Mouse (Mus musculus) liver, embryonic 13.5 days (tissue): ENCODE measurements around the gene Grik4. TPM values are rescaled to one million over a fixed set of nuclear protein-coding genes. Genes with fewer than 3 reads are reported as not detected.

Experiments
- ATAC-seq: fragments of 200-750 bp; cut with Nextera tagmentation; 2 replicates; pipeline ENCODE4 v1.8.0; 2017; ENCODE audit warnings: low read depth, mild to moderate bottlenecking, moderate number of reproducible peaks, moderate library complexity
- DNase-seq: peaks from one replicate; pipeline ENCODE4 v3.0.0; 2022
- H3K27ac ChIP-seq: fragments of 300-500 bp; sonication (generic); 2 replicates; pipeline ENCODE4 v1.5.1; 2015; ENCODE audit warnings: moderate library complexity, mild to moderate bottlenecking, inconsistent platforms
- H3K27me3 ChIP-seq: fragments of 300-500 bp; sonication (generic); 2 replicates; pipeline ENCODE4 v1.6.1; 2015; ENCODE audit warnings: mild to moderate bottlenecking, inconsistent platforms
- H3K36me3 ChIP-seq: fragments of 300-500 bp; sonication (generic); 2 replicates; pipeline ENCODE4 v1.6.1; 2015; ENCODE audit warnings: mild to moderate bottlenecking, inconsistent platforms
- H3K4me1 ChIP-seq: fragments of 300-500 bp; sonication (generic); replicated peaks from 2 replicates; pipeline ENCODE4 v1.6.1; 2015; ENCODE audit warnings: inconsistent platforms
- H3K4me2 ChIP-seq: fragments of 300-500 bp; sonication (generic); 2 replicates; pipeline ENCODE4 v1.6.1; 2015; ENCODE audit warnings: inconsistent platforms, mild to moderate bottlenecking, moderate library complexity
- H3K4me3 ChIP-seq: fragments of 300-500 bp; sonication (generic); replicated peaks from 2 replicates; pipeline ENCODE4 v1.5.1; 2015; ENCODE audit warnings: mild to moderate bottlenecking, inconsistent platforms
- H3K9ac ChIP-seq: fragments of 300-500 bp; sonication (generic); 2 replicates; pipeline ENCODE4 v1.6.1; 2015; ENCODE audit warnings: mild to moderate bottlenecking, inconsistent platforms
- H3K9me3 ChIP-seq: fragments of 300-500 bp; sonication (generic); replicated peaks from 2 replicates; pipeline ENCODE4 v1.6.1; 2016; ENCODE audit warnings: inconsistent platforms
- WGBS: fragments of 180-500 bp; shearing (Covaris S2); methylation state at CpG from one replicate; pipeline ENCODE4 v1.1.7; 2015; ENCODE audit not compliant: insufficient replicate concordance; 5-methylcytosine and 5-hydroxymethylcytosine counted together
- polyA plus RNA-seq: library from polyadenylated mRNA; unstranded; fragments of >200 nt; fragmentation: Nextera tagmentation; extraction: Ambion mirVana; gene quantifications from 2 replicates; pipeline ENCODE4 v1.2.1, GENCODE M21; 2015

The Grik4 gene
- polyA plus RNA-seq, 1 experiment from 2014 or later, result 1.1 TPM

DNA sequence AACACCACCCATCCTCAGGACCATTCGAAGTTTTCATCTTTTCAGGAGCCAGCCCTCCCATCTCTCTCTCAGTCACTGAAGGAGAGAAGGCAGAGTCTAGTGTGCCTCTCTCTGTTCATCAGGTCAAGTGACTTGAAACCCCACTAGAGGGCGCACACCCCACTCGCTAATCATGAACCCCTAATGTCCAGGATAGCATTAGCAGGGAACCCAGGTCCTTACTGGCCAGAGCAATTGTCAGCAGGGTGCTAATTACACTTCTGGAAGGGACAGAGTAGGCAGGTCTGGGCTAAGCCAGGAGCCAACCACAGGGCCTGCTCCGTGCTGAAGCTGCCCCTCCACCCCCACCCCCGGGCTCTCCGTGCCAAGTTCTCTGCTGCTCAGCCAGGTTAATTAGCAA lies 371.1 kb downstream of the Grik4 start:
- H3K9ac ChIP-seq, result no peak overlapping the region
- peak; percentile 9 for DNase-seq
- no peak overlapping the region for H3K4me3 ChIP-seq
- H3K4me2 ChIP-seq, result no peak overlapping the region
- no peaks in the 10 kb centered on the region for H3K4me1 ChIP-seq
- no peaks in the 10 kb centered on the region for H3K9me3 ChIP-seq
- WGBS, result 10% methylated on average over 6 of the region's 6 CpGs
- no peak for ATAC-seq
- no peaks in the 10 kb centered on the region for H3K27me3 ChIP-seq
- H3K27ac ChIP-seq, result no peak overlapping the region
- H3K36me3 ChIP-seq, result no peaks in the 10 kb centered on the region

DNA sequence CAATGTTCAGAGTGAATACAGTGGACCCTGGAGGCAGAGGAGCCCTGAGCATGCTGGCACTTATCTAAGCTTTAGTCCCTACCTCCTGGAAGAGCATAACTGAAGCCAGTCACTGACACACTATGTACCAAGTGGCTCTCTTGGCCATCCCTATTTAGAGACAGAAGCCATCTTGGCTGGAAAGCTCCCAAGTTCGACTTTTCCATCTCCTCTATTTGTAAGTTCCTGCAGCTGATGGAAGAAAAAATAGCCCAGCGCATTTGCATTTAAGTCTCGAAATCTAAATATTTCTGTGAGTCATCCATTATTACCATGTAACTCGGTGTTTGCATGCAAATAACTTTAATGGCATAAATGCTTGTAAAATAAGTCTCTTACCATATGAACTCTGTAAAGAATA lies 378.4 kb downstream of the Grik4 start:
- Histone ChIP-seq H3K27ac (no peak overlapping the region), H3K4me3 (no peak overlapping the region), H3K4me1 (no peaks in the 10 kb centered on the region), H3K27me3 (no peaks in the 10 kb centered on the region), H3K4me2 (no peak overlapping the region), H3K36me3 (no peaks in the 10 kb centered on the region), H3K9me3 (no peaks in the 10 kb centered on the region), H3K9ac (no peak overlapping the region)
- DNase-seq, result no peak
- no peak for ATAC-seq
- WGBS, result 67% methylated on average over 4 of the region's 4 CpGs

DNA sequence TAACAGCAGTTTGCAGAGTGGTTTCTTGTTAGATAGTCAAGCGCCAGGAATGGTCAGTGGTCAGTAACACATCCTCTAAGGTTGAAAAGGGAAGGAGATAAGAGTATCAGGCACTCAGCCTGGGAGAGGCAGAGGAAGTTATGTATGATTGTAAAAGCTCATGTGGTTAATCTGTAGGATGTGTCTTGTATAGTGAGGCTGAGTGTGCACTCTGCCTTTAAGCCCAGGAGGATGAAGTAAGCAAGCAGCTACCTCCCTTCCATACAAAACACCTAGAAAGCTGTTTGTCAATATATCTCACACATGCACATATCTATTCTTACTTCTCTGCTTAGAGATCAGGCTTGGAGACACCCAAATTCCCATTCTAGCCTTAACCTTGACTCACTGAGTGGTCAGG lies 389.1 kb downstream of the Grik4 start:
- H3K4me2 ChIP-seq, result no peak overlapping the region
- no peak for ATAC-seq
- H3K4me3 ChIP-seq, result no peak overlapping the region
- H3K27ac ChIP-seq, result no peak overlapping the region
- no peak for DNase-seq
- H3K9ac ChIP-seq, result no peak overlapping the region
- no peaks in the 10 kb centered on the region for H3K9me3 ChIP-seq
- H3K4me1 ChIP-seq, result no peaks in the 10 kb centered on the region
- no peaks in the 10 kb centered on the region for H3K27me3 ChIP-seq
- WGBS, result 11% methylated on average over 1 of the region's 1 CpGs
- no peaks in the 10 kb centered on the region for H3K36me3 ChIP-seq

DNA sequence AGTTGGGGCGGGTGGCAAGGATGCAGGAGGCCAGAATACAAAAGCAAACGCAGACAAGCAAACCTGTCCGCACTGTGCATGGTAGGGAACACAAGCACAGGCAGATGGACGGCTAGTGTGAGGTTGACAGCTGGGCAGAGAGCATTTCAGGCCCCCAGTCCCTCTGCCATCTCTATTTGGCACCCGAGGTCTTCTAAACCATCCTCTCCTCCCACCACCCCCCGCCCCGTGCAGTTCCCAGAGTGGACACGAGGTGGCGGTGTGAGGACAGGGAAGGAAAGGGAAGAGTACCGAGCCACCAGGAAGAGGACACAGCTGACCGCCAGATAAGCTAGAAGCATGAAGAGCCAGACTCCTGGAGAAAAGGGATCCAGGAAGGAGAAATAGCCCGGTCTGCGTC lies 394.2 kb downstream of the Grik4 start:
- ATAC-seq, result no peak
- peak; percentile 17 for DNase-seq

DNA sequence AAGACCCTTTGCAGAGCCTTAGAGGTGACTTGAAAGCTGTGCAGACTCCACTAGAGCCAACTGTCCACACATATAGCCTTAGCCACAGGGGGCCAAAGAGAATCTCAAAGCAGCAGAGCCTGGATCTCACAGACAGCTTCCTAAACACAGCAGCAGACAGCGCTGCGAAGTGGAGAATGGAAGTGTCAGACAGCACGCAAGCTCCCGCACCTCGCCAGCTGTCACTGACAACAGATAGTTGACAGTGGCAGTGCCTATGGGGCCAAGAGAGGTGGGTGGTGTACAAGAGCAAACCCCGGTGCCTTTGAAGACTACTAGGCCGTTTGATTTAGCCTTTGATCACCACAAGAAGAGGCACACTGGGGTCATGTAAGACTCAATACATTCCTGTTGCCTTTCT lies 395.3 kb downstream of the Grik4 start:
- DNase-seq, result no peak
- H3K27me3 ChIP-seq, result no peaks in the 10 kb centered on the region
- H3K9me3 ChIP-seq, result no peaks in the 10 kb centered on the region
- H3K4me1 ChIP-seq, result no peaks in the 10 kb centered on the region
- ATAC-seq, result no peak
- no peak overlapping the region for H3K4me2 ChIP-seq
- H3K9ac ChIP-seq, result no peak overlapping the region
- 54% methylated on average over 7 of the region's 7 CpGs for WGBS
- H3K27ac ChIP-seq, result no peak overlapping the region
- no peaks in the 10 kb centered on the region for H3K36me3 ChIP-seq
- H3K4me3 ChIP-seq, result no peak overlapping the region

More for the DNA sequence above, 394.2 kb downstream of the Grik4 start:
- no peaks in the 10 kb centered on the region for H3K4me1 ChIP-seq
- no peak overlapping the region for H3K9ac ChIP-seq
- no peak overlapping the region for H3K27ac ChIP-seq
- no peak overlapping the region for H3K4me3 ChIP-seq
- H3K36me3 ChIP-seq, result no peaks in the 10 kb centered on the region
- no peaks in the 10 kb centered on the region for H3K27me3 ChIP-seq
- H3K9me3 ChIP-seq, result no peaks in the 10 kb centered on the region
- WGBS, result 12% methylated on average over 13 of the region's 13 CpGs
- no peak overlapping the region for H3K4me2 ChIP-seq

DNA sequence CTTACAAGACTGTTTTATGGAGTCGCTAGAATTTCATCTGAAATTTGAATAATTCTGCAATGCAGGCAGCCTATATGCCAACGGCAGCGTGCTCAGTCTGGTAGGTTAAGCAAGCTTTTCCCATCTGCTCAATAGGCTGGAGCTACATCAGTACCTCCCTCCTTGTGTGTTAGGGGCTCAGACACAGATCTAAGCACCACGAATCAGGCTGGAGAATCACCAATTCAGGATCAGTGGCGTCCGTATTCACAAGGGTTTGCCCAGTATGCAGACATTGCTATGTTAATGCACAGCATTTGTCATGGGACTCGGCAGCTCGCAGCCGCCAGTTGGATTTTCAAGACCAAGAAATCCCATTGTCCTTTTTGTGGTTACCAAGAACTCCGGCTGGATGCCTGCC lies 399.8 kb downstream of the Grik4 start:
- ATAC-seq (no peak), DNase-seq (no peak)
- no peaks in the 10 kb centered on the region for H3K36me3 ChIP-seq
- H3K4me2 ChIP-seq, result no peak overlapping the region
- H3K27ac ChIP-seq, result no peak overlapping the region
- H3K9me3 ChIP-seq, result no peaks in the 10 kb centered on the region
- H3K27me3 ChIP-seq, result no peaks in the 10 kb centered on the region
- 75% methylated on average over 10 of the region's 10 CpGs for WGBS
- H3K4me1 ChIP-seq, result no peaks in the 10 kb centered on the region
- H3K9ac ChIP-seq, result no peak overlapping the region
- no peak overlapping the region for H3K4me3 ChIP-seq

DNA sequence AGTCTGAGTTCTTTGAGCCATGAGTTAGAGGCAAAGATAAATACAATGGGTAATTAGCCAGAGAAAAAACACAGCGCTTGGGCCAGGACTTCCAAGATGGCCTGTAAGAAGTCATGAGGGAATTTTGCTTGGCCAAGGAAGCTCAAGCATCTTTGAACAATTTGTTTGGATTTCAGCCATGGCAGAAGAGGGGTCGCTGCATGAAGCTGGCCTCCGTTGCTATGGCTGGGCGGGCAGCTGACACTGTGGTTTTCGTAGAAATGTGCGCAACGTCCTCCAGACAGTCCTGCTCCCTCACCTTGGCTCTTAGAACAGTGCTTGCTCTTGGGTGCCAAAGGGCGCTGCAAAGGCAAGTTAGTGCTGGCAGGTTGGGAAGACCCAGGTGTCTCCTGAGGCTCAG lies 410.8 kb downstream of the Grik4 start:
- Histone ChIP-seq H3K27ac (no peak overlapping the region), H3K36me3 (no peaks in the 10 kb centered on the region), H3K9me3 (no peaks in the 10 kb centered on the region), H3K4me1 (peaks cover 6% of the 10 kb centered on the region; the same call in 1 of the 2 replicates), H3K9ac (no peak overlapping the region), H3K4me2 (no peak overlapping the region), H3K27me3 (no peaks in the 10 kb centered on the region), H3K4me3 (no peak overlapping the region)
- no peak for DNase-seq
- ATAC-seq, result no peak
- 72% methylated on average over 8 of the region's 8 CpGs for WGBS

DNA sequence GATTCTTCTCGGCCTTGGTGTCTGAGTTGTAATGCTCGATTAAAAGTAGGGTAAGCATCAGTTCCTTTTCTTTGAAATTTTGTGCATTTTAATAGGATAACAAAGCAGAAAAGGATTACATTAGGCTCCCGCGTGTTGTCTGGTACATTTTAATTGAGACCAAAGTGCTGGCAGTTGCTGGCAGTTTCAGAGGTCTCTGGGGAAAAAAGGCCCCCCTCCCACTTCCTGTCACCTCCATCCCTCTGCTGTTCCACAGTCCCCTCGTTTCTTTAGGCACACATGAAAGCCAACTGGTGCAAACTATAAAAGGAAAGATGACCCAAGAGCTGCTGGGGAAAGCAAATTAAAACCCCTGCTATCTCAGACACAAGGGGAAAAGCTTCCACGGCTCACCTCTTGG lies 411.3 kb downstream of the Grik4 start:
- H3K36me3 ChIP-seq, result no peaks in the 10 kb centered on the region
- DNase-seq (no peak), ATAC-seq (no peak)
- H3K27ac ChIP-seq, result no peak overlapping the region
- no peaks in the 10 kb centered on the region for H3K27me3 ChIP-seq
- H3K9me3 ChIP-seq, result no peaks in the 10 kb centered on the region
- no peak overlapping the region for H3K9ac ChIP-seq
- H3K4me2 ChIP-seq, result no peak overlapping the region
- WGBS, result 20% methylated on average over 6 of the region's 6 CpGs
- H3K4me3 ChIP-seq, result no peak overlapping the region
- H3K4me1 ChIP-seq, result peaks cover 9% of the 10 kb centered on the region; the same call in 1 of the 2 replicates

DNA sequence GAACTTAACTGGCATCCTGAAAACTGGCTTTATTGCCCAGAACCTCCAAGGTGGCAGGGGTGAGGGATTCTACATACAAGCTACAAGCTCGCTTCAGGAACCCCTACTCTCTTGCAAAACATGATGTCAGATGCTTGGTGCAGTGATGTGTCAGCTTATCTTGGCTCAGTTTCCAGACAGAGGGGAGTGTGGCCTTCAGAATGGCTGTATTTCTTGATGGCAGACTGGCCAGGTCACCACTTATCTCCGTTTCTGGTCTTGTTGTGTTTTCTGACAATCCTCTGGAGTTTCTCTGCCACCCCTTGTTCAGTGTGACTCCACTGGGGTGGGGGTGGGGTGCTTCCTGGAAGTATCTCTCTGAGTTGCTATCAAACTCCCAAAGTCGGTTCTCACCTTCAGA lies 412.3 kb downstream of the Grik4 start:
- H3K27me3 ChIP-seq, result no peaks in the 10 kb centered on the region
- peaks cover 10% of the 10 kb centered on the region; the same call in 1 of the 2 replicates for H3K4me1 ChIP-seq
- H3K27ac ChIP-seq, result no peak overlapping the region
- 20% methylated on average over 3 of the region's 3 CpGs for WGBS
- no peak overlapping the region for H3K9ac ChIP-seq
- H3K9me3 ChIP-seq, result no peaks in the 10 kb centered on the region
- H3K36me3 ChIP-seq, result no peaks in the 10 kb centered on the region
- no peak for ATAC-seq
- no peak overlapping the region for H3K4me2 ChIP-seq
- no peak for DNase-seq
- H3K4me3 ChIP-seq, result no peak overlapping the region

DNA sequence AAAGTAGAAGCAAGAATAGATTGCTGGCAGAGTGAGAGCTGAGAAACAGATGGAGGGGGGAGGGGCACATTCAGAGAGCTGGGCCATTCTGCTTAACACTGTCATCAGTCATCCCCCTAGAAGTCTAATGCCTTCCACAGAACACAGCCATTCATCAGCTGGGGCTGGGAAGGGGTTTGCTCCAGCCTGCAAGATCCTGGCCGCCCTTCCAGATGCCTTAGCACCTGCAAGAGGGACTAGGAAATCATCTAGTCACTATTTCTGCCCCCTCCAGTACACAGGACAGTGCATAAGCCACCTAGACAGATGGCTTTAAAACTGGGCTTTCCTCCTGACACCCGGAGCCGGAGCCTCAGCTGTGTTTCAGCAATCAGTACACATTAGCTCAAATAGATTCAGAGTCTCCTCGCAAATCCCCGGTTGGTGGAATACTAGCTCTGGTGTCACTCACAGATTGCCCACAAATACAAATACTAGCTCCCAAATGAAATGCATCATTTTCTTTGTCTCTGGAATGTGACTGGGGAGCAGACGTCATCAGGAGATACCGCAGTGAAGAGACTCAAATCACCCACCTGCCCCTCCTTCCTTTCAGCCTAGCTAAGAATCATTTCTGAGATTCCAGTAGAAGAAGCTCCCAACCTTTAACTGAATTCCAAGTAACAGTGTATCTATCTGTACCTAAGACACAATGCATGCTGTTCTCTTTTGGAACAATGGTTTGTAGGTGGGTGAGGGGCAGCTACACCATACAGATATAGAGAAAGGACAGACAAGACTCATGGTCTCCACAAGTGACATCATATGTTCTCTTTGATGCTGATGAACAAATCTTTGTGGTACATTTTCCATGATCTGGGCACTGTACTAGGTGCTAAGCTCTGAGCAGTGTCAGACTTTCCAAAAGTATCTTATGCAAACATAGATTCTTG lies 413.8 kb downstream of the Grik4 start:
- Histone ChIP-seq H3K9me3 (no peaks in the 10 kb centered on the region), H3K4me3 (no peak overlapping the region), H3K36me3 (no peaks in the 10 kb centered on the region), H3K27ac (no peak overlapping the region), H3K9ac (no peak overlapping the region), H3K4me1 (peaks cover 10% of the 10 kb centered on the region; the same call in 1 of the 2 replicates), H3K27me3 (no peaks in the 10 kb centered on the region), H3K4me2 (no peak overlapping the region)
- DNase-seq, result no peak
- WGBS, result 59% methylated on average over 7 of the region's 7 CpGs
- ATAC-seq, result no peak

DNA sequence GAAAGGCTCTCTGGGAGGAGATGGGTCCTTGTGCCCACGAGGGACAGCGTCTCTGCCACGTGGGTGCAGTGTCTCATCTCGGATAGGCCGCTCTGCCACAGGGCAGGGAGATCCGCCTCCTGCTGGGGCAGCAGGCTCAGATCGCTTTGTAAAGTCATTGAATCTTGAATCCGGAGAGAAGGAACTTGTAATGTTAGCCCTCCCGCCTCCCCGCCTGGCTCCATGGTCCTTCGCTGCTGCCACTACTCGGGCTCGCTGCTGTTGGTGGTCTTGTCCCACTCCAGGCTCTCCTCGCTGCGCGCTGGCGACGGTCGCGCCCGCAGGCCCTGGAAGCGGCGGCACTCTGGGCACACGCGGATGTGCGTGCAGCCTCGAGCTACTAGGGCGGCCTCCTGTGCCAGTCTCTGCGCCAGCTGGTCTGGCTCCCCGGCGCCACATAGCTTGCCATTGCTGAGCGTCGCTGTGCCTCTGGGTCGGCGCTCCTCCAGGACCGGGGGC lies 423.7 kb downstream of the Grik4 start:
- Histone ChIP-seq H3K27me3 (peaks cover 31% of the 10 kb centered on the region), H3K27ac (no peak overlapping the region), H3K9me3 (no peaks in the 10 kb centered on the region), H3K4me1 (0 out of 2 replicates have a peak, but pooled peaks cover 2% of the 10 kb centered on the region), H3K9ac (no peak overlapping the region), H3K4me2 (peak overlapping the region; percentile 28; the same call in 1 of the 2 replicates), H3K36me3 (no peaks in the 10 kb centered on the region), H3K4me3 (no peak overlapping the region)
- no peak for DNase-seq
- ATAC-seq, result no peak
- WGBS, result 11% methylated on average over 36 of the region's 36 CpGs

DNA sequence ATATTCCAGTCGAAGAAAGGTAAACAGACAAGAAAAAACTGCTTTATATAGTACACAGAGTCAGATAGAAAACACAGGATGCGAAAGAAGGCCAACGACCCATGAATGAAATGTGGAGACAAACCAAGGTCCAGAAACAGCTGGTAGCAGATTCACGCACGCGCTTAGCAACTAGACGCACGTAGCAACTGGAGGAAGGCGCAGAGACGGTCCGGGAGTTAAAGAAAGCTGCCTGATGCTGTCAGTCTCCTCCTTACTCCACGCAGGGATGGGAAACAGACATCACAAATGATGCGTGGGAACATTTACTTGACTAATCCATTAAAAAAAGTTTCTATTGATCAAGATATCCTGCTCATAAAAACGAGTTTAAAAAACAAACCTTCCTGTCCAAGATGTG lies 426.1 kb downstream of the Grik4 start:
- WGBS, result 67% methylated on average over 14 of the region's 14 CpGs
- Histone ChIP-seq H3K27me3 (peaks cover 31% of the 10 kb centered on the region), H3K4me1 (0 out of 2 replicates have a peak, but pooled peaks cover 2% of the 10 kb centered on the region), H3K36me3 (no peaks in the 10 kb centered on the region), H3K4me2 (no peak overlapping the region), H3K9me3 (no peaks in the 10 kb centered on the region), H3K27ac (no peak overlapping the region), H3K9ac (no peak overlapping the region), H3K4me3 (no peak overlapping the region)
- DNase-seq, result no peak
- no peak for ATAC-seq
